Mouse (Mus musculus) layer of hippocampus, adult 9-10 months (tissue): ENCODE measurements around the gene Olfr954.

Experiments used
- DNase-seq: peaks from one replicate; pipeline ENCODE4 v3.0.0; 2022; ENCODE audit warnings: low spot score

Olfr954 gene

DNA sequence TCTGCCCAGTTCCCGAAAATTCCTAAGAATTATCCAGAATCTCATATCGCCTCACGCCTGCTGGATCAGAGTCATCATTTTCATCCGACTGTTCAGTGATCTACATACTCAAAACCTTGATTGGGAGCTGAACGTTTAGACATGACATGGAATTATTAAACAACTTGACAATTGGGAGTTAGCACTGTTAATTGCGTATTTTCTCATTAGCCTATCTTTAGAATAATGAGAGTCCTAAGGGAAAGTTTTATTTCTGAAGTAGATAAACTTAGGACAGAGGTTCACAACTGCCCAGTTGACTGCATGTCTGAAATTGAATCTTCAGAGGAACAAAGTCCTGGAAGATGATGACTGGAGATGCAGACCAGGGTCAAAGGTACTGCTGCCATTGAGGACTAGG lies at the start of gene Olfr954:
Gene Olfr954, plus strand, starts transcription at position 301 of the 400 bp plus-strand sequence.
- no peak for DNase-seq

DNA sequence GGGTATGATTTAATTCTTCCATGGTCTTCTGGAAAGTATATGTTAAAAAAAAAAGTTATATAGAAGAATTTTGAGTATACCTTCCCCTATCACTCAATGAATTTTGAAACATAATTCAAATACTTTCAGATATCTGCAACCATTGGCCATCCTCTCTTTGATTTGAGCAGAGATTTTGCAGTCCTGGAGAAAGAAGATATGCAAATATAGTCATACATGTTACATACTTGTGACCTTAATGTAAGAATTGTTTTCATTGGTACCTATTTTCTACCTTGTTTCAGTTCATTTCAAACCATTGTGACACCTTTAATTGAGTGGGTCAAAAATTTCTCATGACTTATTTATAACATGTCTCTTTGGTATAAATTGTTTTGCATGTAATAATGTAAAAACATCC lies 29.5 kb upstream of the Olfr954 start, which contains the start of gene Olfr952:
Gene Olfr952, minus strand, starts transcription at position 101 of the 400 bp plus-strand sequence.
- DNase-seq: no peak

DNA sequence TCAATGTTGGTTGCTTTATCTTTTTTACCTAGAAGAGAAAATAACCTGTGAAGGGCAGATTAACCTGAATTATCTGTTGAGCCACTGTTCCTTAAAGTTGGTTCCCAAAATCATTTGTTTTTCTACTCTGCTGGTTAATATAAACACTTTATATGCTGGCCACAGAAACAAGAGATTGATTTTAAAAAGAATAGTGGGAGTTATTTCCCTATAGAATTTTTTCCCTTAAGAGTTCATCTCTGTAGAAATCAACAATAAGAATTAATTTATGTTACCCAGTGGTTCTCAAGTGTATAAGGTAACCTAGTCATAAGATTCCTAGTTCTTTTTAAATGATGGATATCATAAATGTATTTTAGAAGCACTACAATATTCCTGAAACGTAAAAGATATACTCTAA lies 15.3 kb downstream of the Olfr954 start, which contains the start of gene Olfr955:
Gene Olfr955, minus strand, starts transcription at position 101 of the 400 bp plus-strand sequence.
- no peak for DNase-seq

DNA sequence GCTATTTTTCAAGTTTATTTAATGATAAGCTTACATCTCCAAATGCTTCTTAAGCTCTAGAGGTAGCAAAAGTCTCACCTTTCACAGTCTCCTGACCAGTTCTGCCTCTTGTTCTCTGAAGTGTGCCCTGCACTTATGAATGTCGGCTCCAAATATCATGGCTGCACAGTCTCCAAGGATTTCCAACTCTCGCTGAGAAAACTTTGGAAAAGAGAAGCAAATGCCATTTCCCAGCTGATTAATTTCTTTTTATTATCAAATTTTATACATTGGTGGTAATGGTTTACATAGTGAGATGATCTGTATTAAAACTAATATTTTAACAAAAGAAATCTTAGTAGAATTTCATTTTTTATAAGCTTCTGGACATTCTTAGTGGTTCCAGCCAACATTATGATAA lies 37.4 kb downstream of the Olfr954 start, which contains the start of gene Olfr44:
Gene Olfr44, minus strand, starts transcription at position 101 of the 400 bp plus-strand sequence.
- DNase-seq: no peak

DNA sequence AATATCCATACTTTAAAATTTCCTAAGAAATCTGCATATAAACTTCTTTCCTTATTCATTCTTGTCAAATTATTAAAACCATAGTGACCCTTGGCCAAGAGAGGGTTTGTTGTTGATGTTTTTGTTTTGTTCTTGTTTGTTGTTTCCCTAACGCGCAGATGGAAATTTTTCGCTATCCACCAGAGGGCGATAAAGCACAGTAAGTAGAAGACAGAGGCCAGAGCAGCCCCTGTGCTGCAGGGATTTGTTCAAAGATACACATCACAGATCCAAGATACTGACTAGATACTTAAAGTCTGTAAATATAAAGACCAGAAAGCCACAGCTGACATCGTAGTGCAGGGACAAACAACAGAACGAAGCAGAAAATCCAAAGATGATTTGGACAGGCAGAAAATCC lies 52.5 kb downstream of the Olfr954 start:
- DNase-seq: peak; percentile 58

DNA sequence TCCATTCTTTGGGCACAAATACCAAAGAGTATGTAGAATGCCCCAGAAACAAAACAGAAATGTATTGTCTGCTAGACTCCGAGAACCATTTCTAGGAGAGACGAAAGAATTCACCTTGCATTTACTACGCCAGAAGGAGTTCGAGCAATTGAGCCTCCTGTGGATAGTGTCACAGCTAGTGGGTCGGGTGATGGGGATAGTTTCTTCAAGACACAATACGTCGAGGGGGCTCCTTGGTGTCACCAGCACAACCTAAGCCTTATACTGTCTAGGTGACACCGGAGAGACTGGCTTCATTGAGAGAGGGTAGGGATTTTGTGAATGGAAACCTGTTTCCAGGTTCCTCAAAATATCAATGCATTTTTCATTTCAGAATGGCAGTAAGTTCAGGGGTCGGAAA lies 52.9 kb downstream of the Olfr954 start:
- no peak for DNase-seq
